Mouse (Mus musculus): ENCODE data around the gene Zdhhc9. TPM values are rescaled to one million over a fixed set of nuclear protein-coding genes. Genes with fewer than 3 reads are reported as not detected.
A peak's percentile ranks its signal among the peaks of the same experiment; 100 is the strongest.
"Not testable (repeated sequence)": the region's sequence is repeated elsewhere in the genome, so short reads cannot be mapped to it uniquely, and the experiment has no call there.

The Zdhhc9 gene
- total RNA-seq (2021): 10 to 100 TPM; 75.9 to 84.7 TPM

DNA sequence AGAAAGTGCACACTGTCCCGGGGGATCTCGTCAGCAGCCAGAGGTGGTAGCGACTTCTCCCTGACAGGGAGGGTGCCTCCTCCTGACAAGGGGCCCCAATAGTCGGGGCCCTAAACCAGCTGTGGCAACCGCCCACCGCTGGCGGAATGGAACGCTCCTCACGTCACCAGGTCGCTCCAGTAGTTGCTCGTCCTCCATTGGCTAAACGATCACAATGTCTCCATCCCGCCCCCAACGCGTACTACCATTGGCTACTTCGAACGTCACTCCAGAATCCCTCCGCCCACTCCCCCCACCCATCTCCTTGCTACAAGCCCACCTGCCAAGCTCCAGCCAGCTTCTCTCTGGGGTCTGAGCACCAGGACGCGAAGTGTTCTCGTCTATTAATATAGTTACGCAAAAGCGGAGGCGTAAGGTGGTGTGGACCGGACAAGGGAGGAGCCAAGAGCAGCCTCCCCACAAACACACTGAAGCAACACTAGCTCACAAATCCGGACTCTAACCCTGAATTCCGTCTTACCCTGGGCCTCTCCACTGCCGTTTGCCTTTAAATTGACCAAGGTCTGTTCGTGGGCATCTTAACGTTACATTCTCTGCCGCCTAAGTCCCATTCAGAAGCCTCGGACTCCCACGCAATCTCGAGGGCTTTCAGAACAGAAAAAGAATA lies at the start of gene Zdhhc9:
Gene Zdhhc9, minus strand, starts transcription at position 360 of the 667 bp plus-strand sequence.
- intact Hi-C loops (cut with DNase I): loop anchor here (5.0 kb wide), 1 partner anchor 49 kb away; the partner anchor contains the start of gene Utp14a

DNA sequence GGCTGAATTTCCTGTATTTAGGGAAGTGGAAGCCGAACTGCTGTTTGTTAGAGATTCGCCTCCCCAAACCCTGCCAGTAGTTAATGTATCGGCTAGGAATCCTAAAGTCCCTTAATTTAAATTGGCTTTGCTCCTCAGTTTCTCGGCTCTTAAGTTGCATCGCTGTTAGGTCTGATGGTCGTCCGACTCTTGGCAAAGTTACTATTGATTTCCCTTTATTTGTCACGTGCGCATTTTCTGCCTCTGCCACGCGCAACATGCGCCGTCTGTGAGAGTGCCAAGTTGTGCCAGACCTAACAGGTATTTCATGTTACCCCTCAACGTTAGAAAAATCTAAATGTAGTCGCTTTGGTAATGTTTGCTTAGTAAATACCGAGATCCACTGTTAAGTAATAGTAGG lies 48.3 kb upstream of the Zdhhc9 start:
- intact Hi-C loops (cut with DNase I): loop anchor here (5.0 to 10.0 kb wide), 3 partner anchors 50 to 265 kb away; partner anchors contain the start of genes Apln and Zdhhc9
- no peak for DNase-seq (ENCODE audit: extremely low spot score in 1 of 2, low spot score in 2 of 2)

More for the DNA sequence above, at the start of gene Zdhhc9:
- DNase-seq (ENCODE audit: extremely low spot score in 1 of 2, low spot score in 2 of 2): peak; percentile 88 to 90

DNA sequence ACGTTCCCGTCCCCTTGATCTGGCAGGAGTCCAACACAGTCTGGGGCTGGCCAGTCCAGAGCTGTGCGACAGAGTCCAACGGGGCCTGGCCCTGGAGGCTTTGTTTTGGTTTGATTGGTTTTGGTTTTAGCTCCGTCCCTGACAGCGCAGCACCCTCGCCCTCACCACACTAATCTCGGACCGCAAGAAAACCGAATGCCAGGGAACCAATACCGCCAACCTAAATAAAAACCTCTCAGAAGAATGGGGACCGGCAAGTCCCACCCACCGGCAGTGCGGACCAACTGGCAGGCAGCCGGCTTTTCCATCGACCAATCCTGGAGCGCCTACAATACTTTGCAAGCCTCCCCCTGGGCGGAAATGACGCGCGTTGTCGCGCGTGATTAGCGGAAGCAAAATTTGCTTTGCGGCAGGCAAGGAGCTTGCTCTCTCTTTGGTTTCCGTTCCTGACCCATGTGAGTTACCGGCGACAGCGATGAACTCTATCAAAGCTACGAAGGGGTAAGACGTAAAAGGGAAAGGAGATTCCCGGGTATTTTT lies 47.9 kb upstream of the Zdhhc9 start, which contains the start of gene Utp14a:
Gene Utp14a, plus strand, starts transcription at position 395 of the 540 bp plus-strand sequence.
- DNase-seq (ENCODE audit: extremely low spot score in 1 of 2, low spot score in 2 of 2): peak; percentile 95
- intact Hi-C loops (cut with DNase I): loop anchor here (5.0 to 10.0 kb wide), 3 partner anchors 49 to 264 kb away; partner anchors contain the start of genes Apln and Zdhhc9

DNA sequence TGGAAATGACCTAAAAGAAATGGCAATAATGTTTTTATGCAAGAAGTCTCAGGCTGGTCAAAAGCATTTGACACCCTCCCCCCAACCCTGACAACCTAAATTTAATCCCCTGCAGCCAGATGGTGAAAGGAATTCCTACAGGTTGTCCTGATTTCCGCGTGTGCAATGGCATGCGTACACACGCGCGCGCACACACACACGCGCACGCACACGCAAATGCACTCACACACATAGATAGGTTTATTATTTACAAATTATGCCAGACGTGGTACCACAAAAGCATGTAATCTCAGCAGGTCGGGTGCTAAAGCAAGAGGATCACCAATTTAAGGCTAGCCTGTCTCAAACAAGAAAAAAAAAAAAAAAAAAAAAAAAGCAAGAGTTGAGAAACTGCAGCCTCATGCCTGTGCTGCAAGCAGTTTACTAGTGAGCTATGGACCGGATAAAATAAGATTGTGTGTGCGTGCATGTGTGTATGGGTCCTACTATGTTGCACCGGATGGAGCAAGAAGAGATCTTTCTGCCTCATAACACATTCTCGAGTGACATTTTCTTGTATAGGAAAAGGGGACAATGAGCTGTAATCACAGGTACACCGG lies 47.3 kb upstream of the Zdhhc9 start:
- peak; percentile 3 to 19 for DNase-seq (ENCODE audit: extremely low spot score in 1 of 2, low spot score in 2 of 2)

DNA sequence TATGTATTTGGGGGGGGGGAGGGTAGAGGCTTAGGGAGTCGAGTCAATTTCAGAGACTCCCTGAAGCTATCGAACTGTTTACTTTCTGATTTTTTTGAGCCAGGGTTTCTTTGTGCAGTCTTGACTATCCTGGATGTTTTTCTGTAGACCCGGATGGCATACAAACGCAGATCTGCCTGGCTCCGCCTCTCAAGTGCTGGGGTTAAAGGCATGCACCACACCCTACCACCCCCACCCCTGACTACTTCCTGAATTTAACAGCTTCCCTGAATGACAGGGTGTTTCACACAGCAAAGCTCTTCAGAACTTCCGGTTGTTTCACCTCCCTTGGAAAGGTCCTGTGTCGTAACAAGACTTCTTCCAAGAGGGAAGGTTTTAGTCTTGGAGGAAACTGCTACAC lies 25.7 kb upstream of the Zdhhc9 start:
- DNase-seq (ENCODE audit: extremely low spot score in 1 of 2, low spot score in 2 of 2): peak in 1 of 2 experiments; percentile 28

More for the DNA sequence above, 47.3 kb upstream of the Zdhhc9 start:
- intact Hi-C loops (cut with DNase I): loop anchor here (5.0 to 10.0 kb wide), 3 partner anchors 49 to 264 kb away; partner anchors contain the start of genes Apln and Zdhhc9

DNA sequence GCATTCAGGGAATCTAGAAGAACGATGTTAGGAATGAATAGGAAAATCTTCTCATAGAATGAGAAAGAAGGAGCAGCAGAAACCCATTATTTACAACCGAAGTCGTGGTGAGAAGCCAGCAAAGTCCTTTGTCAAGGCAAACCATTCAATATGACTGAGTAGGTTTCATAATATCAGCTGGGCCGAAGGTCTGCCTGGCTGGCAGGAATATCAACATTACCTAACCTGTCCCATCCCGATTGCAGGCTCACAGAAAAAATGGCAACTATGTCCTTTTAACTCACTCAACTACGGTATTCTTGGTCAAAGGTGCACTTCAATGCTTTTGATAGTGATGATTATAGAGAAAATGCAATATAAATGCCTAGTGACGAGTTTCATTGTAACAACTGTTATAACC lies 17.5 kb upstream of the Zdhhc9 start:
- intact Hi-C loops (cut with DNase I): no loop called here
- DNase-seq (ENCODE audit: extremely low spot score in 1 of 2, low spot score in 2 of 2): no peak

More for the DNA sequence above, 25.7 kb upstream of the Zdhhc9 start:
- intact Hi-C loops (cut with DNase I): no loop called here

DNA sequence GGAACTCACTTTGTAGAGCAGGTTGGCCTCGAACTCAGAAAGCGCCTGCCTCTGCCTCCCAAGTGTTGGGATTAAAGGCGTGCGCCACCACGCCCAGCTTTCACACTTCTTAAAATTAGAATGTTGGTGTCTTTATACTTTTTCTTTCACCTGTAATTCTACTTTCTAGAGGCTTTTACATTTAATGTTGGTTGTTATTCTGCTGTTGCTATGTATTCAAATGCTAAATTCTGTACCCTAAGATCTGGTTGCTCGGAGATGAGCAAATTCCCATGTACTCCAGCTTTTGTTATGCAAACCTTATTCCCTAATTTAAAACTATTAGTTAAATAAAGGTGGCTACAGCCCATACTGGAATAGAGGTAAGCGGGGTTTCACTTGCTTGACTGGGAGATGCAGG lies 14.0 kb upstream of the Zdhhc9 start:
- intact Hi-C loops (cut with DNase I): no loop called here
- no peak for DNase-seq (ENCODE audit: extremely low spot score in 1 of 2, low spot score in 2 of 2)

DNA sequence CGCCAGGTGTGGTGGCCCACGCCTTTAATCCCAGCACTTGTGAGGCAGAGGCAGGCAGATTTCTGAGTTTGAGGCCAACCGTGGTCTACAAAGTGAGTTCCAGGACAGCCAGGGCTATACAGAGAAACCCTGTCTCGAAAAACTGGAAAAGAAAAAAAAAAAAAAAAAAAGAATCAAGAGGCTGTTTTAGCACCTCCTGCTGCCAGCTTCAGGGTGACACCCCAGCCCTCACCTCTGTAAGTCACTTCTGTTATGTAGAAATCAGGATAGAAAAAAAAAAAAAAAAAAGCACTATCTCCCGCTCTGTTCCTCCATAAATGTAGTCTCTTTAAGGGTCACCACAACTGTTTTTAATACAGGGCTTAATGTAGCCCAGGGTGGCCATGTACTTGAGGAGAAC lies 10.8 kb upstream of the Zdhhc9 start:
- no peak for DNase-seq (ENCODE audit: extremely low spot score in 1 of 2, low spot score in 2 of 2)
- intact Hi-C loops (cut with DNase I): no loop called here

DNA sequence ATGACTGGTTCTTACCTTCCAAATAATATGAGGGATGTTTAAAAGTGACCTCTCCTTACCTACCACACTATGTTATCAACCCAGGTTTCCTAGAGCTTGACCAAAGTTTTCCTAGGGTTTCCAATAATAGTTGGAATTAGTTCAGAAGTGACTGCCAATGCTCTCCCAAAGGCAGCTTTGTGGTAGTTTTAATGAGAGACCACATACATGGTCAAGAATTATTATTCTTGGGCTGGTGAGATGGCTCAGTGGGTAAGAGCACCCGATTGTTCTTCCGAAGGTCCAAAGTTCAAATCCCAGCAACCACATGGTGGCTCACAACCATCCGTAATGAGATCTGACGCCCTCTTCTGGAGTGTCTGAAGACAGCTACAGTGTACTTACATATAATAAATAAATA lies 1.1 kb upstream of the Zdhhc9 start:
- DNase-seq (ENCODE audit: extremely low spot score in 1 of 2, low spot score in 2 of 2): not testable (repeated sequence)
- intact Hi-C loops (cut with DNase I): loop anchor here (5.0 kb wide), 1 partner anchor 48 kb away; the partner anchor contains the start of gene Utp14a

DNA sequence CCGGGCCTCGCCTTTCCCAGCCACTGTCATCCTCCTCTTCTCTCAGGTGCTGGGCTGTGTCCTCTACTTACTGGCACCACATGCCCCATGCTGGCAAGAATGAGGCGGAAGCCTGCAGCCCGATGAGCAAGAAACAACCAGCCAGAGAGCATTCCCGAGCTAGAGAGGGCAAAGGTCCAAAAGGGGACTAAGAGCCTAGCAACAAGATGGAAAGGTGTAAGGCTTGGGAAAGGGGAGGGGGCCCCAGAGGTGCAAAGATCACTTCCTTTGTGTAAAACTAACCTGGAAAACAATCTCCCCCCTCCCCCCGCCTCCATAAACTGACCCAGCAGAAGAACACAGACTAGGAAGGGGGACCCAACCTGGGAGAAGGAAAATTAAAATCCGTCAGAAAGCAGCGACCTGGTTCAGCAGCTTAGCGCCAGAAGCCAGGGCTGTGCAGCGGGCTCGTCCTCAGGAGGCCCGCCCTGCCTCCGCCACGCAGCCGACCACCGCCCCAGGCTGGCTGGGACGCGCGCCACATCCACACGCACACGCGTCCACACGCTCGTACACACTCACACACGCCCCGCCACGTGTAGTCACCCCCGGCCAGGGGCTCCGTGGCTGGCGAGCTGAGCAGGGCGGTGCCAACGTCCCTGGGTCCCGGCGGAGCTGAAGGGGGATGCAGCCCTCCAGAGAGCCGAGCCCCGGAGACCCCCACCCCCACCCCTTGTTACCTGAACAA lies 754 bp downstream of the Zdhhc9 start:
- intact Hi-C loops (cut with DNase I): loop anchor here (5.0 kb wide), 1 partner anchor 49 kb away; the partner anchor contains the start of gene Utp14a
- peak; percentile 17 to 66 for DNase-seq (ENCODE audit: extremely low spot score in 1 of 2, low spot score in 2 of 2)

DNA sequence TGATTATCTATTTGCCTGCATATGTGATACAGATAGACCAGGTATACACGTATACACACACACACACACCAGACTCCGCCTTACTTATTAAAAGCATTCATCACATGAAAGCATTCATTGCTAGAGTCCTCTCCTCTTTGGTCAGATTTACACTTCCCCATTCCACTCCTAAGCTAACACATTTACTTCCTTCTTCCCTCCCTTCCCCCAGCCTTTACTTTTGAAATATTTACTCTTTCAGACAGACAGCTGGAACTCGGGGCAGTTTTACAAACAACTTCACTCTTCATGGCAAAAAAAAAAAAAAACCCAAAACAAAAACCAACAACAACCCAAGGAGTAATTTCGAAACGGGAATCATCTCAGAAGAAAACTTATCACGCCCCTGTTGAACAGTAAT lies 4.2 kb downstream of the Zdhhc9 start:
- DNase-seq (ENCODE audit: extremely low spot score in 1 of 2, low spot score in 2 of 2): no peak
- intact Hi-C loops (cut with DNase I): no loop called here

DNA sequence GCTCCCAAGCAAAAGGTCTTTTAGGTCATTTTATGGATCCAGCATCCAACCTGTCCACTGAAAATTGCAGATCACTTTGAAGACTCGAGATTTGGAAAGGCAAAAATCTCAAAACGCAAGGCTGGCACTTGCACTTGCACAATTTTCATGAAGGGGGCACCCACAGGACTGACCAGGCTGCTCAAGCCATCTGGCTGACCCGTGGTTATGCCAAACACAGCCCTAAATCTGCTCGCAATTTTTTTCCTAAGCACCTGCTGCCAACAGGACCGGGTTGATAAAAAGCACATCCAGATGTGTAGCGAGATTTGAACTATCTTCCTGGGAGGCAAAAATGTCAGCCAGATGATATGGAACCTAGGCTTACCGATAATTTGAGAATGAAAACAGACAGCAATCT lies 4.9 kb downstream of the Zdhhc9 start:
- DNase-seq (ENCODE audit: extremely low spot score in 1 of 2, low spot score in 2 of 2): no peak
- intact Hi-C loops (cut with DNase I): no loop called here

DNA sequence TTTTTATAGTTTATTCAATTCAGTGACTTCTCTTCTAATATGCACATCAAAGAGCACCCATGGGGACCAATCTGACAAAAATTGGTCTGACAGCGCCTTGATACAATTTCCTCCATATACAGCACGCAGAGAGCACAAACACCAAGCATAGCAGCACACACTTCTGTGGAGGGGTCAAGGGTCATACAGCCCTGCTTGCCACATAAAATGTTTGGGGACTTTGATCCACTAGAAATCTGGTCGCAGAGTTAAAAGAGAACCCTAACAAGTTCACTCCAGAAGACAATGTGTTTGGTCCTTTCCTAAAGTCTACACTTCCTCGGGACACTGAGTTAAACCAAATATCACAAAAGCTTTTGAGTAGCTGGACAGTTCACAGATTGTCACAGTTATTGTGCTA lies 5.7 kb downstream of the Zdhhc9 start:
- intact Hi-C loops (cut with DNase I): no loop called here

DNA sequence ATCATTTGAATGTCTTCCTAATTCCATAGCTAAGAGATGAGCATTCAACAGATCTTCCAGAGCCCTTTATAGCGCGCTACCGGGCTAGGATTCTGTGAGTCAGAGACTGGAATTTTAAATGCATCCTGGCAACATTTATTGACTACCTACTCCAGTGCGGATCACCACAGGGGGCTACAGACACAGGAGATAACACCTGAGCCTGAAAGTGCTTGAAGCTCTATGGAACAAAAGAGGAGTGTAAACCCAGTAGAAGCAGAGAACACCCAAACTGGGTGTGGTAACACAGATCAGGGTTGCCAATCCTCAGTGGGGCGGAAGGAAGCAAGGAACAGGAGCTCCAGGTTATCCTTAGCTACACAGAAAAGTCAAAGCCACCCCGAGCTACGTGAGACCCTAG lies 6.2 kb downstream of the Zdhhc9 start:
- intact Hi-C loops (cut with DNase I): no loop called here
- no peak for DNase-seq (ENCODE audit: extremely low spot score in 1 of 2, low spot score in 2 of 2)

More for the DNA sequence above, 5.7 kb downstream of the Zdhhc9 start:
- DNase-seq (ENCODE audit: extremely low spot score in 1 of 2, low spot score in 2 of 2): no peak

DNA sequence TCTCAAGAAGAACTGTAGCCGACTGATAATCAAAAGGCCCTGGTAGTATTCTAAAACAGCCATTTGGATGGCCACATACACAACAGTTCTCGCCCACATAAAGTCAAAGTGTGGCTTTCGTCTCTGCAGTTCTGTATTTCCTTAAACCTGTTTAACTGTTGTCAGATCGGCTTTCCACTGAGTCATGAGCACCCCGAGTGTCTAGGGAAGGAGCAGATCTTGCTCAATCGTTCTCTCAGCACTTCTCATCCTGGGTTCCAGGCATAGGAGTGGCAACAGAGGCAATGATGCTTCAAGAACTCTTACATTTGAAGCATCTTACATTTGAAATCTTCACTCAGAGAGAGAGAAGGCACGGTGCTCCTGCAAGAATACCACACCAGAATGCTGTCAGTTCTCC lies 6.7 kb downstream of the Zdhhc9 start:
- intact Hi-C loops (cut with DNase I): no loop called here
- no peak for DNase-seq (ENCODE audit: extremely low spot score in 1 of 2, low spot score in 2 of 2)

DNA sequence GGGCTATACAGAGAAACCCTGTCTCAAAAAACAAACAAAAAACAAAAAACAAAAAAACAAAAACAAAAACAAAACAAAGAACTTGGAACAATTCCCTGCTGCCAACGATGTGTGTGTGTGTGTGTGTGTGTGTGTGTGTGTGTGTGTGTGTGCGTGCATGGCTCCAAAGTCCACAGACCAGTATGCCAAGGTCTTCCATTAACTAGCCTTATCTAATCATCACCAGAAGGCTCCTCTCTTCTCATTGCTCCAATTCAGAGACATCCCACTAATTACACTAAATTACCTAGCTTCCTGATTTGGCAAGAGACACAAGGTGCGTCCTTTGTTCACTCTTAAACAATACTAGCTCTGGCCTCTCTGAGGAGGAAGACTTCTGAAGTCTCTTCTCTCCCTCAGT lies 8.0 kb downstream of the Zdhhc9 start:
- no peak for DNase-seq (ENCODE audit: extremely low spot score in 1 of 2, low spot score in 2 of 2)

DNA sequence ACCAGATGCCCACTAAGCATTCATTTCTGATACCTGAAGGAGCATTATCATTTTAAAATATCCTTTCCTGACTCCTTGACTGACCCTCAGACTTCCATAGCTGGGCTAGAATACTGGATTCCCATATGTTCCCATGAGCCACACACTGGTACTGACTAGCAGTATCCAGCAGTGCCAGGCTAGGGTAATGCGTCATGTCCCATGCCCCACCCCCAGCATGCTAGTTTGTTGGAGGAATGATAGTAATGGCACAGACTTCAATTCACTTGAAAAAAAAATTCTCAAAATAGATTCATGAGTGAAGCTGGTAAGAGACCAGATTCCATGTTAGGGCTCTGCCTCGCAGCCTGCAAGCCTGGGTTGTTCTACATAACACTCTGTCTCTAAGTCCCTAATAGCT lies 9.7 kb downstream of the Zdhhc9 start:
- peak in 1 of 2 experiments; percentile 19 for DNase-seq (ENCODE audit: extremely low spot score in 1 of 2, low spot score in 2 of 2)
- intact Hi-C loops (cut with DNase I): no loop called here

More for the DNA sequence above, 8.0 kb downstream of the Zdhhc9 start:
- intact Hi-C loops (cut with DNase I): no loop called here

DNA sequence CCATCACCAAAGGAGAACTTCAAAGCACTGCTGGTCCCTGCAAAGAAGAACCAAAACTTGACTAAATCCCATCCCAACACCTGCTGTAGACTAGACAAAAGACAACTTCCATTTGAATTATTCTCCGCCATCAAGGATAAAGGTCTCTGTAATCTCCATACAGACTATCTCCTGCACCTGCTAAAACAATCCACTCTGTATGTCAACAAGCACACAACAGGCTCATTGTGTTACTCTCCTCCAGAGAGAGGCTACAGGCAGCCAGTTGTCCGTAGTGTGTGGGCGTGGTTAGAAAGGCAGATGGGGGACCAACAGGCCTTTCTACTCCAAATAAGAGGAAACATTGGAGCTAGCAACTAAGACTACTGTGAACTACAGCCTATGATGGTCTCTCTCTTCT lies 10.8 kb downstream of the Zdhhc9 start:
- intact Hi-C loops (cut with DNase I): no loop called here

More for the DNA sequence above, 10.8 kb downstream of the Zdhhc9 start:
- no peak for DNase-seq (ENCODE audit: extremely low spot score in 1 of 2, low spot score in 2 of 2)

Data from left cerebral cortex, postnatal 10 days (tissue).